Mouse (Mus musculus) thymus, adult 2 months (tissue): ENCODE results near the gene Cdc73.

Source experiments
- CTCF ChIP-seq: fragments of 200-500 bp; IDR thresholded peaks from 2 replicates; pipeline ENCODE4 v1.5.1; 2012; ENCODE audit warnings: mild to moderate bottlenecking, control low read depth, low read length, moderate library complexity, borderline replicate concordance; ENCODE audit not compliant: control insufficient read depth, poor library complexity, insufficient read depth; ENCODE audit errors: extremely low read depth
- POLR2A ChIP-seq: fragments of 200-500 bp; IDR thresholded peaks from 2 replicates; pipeline ENCODE4 v1.6.1; 2012; ENCODE audit warnings: mild to moderate bottlenecking, low read length, control low read depth, moderate library complexity; ENCODE audit not compliant: control insufficient read depth, poor library complexity, insufficient read depth; ENCODE audit errors: extremely low read depth

DNA sequence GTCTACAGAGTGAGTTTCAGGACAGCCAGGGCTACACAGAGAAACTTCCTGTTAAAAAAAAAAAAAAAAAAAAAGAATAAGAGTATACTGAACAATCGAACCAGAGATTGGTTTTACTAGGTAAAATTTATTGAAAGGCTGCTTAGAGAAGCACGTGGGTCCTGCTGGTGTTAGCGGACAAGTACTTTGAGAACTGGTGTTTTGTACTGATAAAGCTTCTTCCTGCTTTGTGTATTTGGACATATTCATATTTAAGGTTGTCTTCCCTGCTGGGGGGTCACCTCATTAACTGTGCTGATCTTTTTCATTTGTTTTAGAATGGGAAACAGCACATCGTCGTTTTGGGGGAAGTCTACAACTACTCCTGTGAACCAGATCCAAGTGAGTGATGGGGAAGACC lies 38.6 kb upstream of the Cdc73 start:
- no peak for TF ChIP-seq POLR2A
- TF ChIP-seq CTCF = no peak
